Mouse (Mus musculus) right cerebral cortex, postnatal 4 days (tissue): ENCODE data around the gene Epha8.

Experiments used
- DNase-seq: peaks from one replicate; pipeline ENCODE4 v3.0.0-alpha.2; 2022

Epha8 gene

DNA sequence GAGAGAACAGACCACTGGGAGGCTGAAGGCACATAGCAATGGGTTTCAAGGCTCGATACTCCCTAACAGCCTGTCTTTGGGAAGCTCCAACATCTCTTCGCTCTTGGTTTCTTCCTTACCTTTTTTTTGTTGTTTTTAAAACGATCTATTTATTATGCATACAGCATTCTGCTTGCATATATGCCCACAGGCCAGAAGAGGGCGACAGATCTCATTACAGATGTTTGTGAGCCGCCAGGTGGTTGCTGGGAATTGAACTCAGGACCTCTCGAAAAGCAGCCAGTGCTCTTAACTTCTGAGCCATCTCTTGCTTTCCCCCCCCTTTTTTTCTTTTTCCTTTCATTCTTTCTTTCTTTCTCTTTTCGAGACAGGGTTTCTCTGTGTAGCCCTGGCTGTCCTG, 57.5 kb downstream of the Epha8 start:
- no peak for DNase-seq

DNA sequence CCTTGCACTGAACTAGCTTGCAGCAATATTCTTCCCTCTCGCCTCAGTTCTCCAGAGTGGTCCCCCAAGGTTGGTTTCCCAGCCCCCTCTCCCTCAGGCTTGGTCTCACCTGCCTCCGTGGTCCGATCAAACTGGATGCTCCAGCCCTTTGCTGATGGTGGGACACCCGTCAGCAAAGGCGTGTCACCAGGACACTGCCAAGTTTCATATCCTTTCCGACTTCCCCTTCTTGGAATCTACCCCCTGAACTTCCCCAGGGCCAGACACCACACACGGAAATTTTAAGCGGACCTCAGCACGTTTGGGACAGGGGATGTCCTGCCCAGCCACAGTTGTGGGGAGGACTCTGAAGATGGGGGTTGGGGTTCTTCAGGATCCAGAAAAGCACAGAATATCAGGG, 58.0 kb downstream of the Epha8 start, which contains the start of gene C1qa:
Gene C1qa, minus strand, starts transcription at position 167 of the 400 bp plus-strand sequence.
- DNase-seq: no peak

DNA sequence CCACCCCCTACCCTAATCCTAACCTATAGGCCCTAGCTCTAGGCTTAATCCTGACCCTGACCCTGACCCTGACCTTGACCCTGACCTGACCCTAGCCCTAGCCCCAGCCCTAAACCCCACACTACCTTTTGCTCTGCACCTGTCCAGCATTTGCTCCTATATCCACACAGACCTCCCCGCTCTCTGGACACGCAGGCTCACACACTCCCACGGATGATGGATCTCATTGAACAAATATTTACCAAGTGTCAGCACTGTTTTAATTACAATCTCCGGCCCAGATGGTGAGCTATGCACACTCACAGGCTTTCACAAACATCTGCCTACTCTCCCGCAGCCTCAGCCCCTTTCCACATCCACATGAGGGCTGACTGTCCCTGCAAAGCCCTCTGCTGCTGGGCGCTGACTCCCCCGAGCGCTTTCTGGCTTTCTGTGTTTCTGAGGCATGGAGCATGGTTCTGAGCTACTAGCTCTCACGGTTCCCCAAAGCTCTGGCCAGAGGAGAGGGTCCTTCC, 58.5 kb downstream of the Epha8 start:
- DNase-seq: no peak

DNA sequence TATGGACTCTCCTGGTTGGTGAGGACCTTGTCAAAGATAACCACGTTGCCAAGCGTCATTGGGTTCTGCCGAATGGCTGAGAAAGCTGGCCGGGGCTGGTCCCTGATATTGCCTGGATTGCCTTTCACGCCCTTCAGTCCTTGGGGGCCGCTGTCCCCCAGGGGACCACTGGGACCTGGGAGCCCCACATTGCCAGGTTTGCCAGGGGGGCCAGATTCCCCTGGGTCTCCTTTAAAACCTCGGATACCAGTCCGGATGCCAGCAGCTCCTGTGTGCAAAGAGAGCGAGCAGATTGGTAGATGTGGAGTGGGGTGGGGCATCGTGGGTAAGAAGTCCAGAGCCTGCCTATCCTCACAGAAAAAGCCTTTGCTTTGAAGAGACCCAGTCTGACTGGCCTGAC, 60.2 kb downstream of the Epha8 start:
- DNase-seq: no peak

- no peak for DNase-seq
Measured at GRCm38 (mm10) chr4:136895861-136896260, 60.8 kb downstream of the Epha8 start.

GRCm38 (mm10) chr4:136894821-136895220, 61.8 kb downstream of the Epha8 start:
- DNase-seq: no peak

DNA sequence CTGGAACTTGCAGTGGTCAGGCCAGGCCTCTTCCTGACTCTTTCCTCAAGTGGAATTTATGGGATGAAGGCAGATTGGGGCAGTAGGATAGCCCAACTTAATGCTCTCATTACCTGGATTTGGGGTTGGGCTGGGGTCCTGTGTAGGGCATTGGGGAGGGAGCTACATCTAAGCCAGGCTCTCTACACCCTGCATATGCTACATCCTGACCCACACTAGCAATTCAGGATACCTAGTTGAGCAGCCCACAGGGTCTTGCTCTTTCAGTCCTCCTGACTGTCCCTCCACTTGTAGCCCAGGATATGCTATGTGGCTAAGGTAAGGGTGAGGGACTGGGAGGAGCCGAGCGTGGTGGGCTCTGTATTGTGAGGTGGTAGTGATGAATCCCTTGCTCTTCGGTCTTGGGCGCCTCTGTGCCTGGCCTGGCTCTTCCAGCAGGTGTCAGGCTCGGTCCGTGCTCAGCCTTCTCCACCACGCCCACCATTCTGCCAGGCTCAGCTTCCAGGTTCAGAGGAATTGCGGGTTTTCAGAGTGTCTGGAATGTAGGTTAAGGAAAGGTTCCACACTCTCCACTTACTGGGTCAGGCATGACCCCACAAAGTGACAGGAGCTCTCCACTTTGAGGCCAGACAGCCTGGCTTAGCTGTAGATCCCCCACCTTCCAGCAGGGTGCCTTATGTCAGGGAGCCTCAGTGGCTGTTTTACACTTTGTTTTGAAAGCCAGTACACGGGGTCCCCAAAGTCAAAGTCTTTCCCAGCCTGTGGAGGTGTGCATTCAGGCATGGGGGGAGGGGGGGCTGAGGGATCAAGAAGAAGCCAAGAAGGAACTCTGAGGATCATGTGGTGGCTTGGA, 62.7 kb downstream of the Epha8 start:
- peak; percentile 74 for DNase-seq

DNA sequence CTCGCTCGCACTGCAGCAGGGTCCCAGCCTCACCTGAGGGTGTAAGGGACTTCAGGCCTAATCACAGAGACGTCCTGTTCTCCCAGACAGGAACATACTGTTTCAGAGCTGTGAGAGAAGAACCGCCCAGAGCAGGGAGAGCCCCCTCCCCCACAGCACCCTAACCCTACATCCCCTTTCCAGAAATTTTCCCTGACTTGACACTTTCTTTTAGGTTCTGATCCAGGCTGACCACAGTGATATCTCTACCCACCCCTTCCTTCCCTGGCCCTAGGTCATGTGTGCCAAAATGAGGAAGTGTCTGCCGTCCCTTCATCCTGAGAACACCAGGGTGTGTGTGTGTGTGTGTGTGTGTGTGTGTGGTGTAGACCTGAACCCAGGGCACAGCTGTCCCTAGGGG, 63.8 kb downstream of the Epha8 start, which contains the start of gene C1qc:
Gene C1qc, minus strand, starts transcription at position 255 of the 400 bp plus-strand sequence.
- no peak for DNase-seq

DNA sequence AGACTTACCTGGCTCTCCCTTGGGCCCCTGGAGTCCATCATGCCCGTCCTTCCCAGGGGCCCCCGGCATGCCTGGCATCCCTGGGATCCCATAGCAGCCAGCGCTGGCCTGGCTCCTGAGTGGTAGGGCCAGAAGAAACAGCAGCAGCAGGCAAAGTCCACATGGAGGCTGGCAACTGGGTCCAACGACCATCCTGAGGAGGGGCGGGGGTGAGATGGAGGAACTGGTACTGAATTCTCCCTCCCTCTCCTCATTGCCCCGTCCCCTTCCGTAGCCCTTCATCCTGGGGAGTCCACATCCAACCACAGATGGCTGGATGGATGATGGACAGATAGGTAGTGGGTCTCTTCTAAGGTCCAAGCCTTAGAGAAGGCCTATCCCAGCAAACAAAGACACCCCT, 64.2 kb downstream of the Epha8 start:
- DNase-seq: no peak

DNA sequence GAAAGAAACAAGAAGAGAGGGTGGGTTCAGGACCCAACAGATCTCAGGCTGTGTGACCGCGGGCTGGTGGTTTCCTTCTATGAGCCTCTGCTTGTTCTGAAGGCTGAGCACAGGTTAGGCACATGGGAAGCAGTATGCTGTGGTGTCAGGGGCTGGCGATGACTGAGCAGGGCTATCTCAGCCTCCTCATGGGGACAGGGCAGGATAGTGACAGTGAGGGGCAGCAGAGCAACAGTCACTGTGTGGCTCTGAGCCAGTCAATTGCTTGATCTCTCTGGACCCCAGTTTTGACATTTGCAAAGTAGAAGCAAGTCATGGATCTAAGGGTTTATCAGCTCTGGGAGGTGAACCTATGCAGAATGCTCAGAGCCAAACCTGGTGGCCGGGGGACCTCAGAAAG, 65.5 kb downstream of the Epha8 start:
- no peak for DNase-seq

DNA sequence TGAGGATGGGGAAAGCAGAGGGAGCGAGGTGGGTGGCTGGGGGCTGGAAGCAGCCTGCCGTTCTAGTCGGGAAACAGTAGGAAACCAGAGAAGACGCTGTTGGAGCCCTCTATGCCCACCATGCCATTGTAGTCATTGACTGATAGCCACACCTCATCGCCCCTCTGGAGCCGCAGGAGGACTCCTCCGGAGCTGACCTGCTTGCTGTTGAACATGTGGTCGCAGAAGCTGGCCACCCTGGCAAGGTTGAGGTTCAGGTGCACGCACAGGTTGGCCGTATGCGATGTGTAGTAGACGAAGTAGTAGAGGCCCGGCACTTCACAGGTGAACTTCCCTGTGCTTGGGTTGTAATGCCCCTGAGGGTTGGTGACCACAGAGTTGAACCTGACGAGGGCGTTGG, 66.6 kb downstream of the Epha8 start:
- no peak for DNase-seq

GRCm38 (mm10) chr4:136887714-136888113, 68.9 kb downstream of the Epha8 start:
- no peak for DNase-seq

DNA sequence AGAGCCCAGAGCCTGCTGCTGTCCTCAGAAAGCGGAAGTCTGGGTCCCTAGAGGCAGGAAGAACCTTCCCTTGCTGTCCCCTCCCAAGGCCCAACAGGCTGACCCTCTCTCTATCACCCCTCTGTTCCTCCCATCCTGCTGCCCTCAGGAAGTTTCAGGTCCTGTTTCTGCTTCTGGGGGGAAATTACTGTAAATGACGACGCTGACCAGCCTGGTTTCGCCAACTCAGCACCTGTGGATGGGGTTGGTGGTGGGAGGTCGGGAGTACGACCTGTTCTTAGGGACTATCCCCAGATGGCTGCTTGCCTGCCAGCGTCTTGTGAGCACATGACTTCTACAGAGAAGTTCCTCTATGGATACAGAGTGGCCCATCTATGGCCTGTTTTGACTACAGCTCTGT, 70.5 kb downstream of the Epha8 start, which contains the start of gene C1qb:
Gene C1qb, minus strand, starts transcription at position 87 of the 400 bp plus-strand sequence.
- DNase-seq: no peak
